Mouse (Mus musculus) cerebellum, adult 9-10 months (tissue): Measurements from ENCODE around the gene Fam126a.

ENCODE experiments used
- DNase-seq: peaks from one replicate; pipeline ENCODE4 v3.0.0; 2022

Gene Fam126a

GRCm38 (mm10) chr5:23987792-23988191, 42.7 kb downstream of the Fam126a start:
- DNase-seq = no peak

GRCm38 (mm10) chr5:23982081-23982480, 48.4 kb downstream of the Fam126a start:
- DNase-seq = no peak

- no peak for DNase-seq
These were observed 52.0 kb downstream of the Fam126a start for GRCm38 (mm10) chr5:23978516-23978915.

DNA sequence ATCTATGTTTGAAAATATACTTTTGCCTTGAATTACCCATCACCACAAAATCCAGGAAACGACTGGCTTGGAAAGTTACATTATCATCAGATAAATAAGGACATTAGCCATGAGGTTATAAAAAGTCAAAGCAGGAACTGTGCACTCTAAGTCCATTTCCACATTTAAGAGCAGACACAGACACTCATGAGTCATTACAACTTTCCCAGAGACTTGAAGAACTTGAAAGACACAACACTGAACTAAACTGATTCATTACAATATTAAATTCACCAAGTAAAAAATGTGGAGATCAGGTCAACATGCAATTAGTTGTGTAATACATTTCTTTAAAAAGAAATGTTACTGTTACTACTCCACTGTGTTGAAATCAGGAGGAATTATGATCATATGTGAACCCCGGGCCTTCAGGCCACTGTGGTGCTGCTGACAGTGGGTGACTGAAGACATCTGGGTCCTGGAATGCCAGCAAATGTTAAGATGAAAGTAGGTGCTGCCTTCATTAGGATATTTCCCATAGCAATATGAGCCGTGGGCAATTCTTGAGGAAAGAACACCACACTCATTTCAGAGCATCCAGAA, 55.4 kb downstream of the Fam126a start:
- DNase-seq = no peak

GRCm38 (mm10) chr5:23967705-23968104, 62.8 kb downstream of the Fam126a start:
- no peak for DNase-seq

- no peak for DNase-seq
These were observed 65.8 kb downstream of the Fam126a start for GRCm38 (mm10) chr5:23964599-23965165.

GRCm38 (mm10) chr5:23953047-23953446, 77.4 kb downstream of the Fam126a start:
- DNase-seq = no peak

DNA sequence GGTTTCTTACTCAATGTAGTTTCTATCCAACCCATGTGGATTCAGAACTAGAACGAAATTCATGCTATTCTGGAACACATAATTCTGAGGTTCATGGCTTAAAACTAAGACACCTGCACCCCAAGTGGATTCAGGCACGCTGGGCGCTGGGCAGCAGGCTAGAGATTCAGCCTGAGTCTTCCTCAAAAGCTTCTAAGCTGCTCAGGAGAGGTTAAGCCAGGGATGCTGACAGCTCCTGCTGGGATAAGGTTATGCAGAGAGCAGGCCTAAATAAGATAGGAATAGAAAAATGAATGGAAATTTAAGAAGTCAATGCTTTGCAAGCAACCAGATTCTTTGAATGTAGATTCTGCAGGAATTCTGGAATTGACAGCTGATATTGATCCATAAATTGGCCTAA, 82.4 kb downstream of the Fam126a start:
- no peak for DNase-seq

GRCm38 (mm10) chr5:23945056-23945455, 85.4 kb downstream of the Fam126a start:
- DNase-seq = no peak

DNA sequence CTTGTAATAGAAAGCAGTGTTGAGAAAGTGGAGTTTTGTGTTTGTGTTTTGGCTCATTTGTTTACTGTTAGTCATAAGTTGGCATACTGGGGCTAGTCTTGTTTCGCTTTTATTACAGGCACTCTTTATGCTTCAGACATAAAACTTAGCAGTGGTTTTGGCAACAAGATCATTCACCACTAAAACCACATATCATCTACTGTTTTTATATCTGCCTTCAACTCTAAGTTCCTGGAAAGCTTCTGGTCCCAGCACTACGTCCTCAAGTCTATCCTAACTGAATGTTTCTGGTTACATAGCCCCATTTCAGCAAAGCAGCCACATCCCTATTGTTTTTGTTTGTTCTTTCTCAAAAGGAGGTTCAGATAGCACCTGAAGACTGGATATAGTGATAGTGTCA, 87.0 kb downstream of the Fam126a start:
- no peak for DNase-seq

DNA sequence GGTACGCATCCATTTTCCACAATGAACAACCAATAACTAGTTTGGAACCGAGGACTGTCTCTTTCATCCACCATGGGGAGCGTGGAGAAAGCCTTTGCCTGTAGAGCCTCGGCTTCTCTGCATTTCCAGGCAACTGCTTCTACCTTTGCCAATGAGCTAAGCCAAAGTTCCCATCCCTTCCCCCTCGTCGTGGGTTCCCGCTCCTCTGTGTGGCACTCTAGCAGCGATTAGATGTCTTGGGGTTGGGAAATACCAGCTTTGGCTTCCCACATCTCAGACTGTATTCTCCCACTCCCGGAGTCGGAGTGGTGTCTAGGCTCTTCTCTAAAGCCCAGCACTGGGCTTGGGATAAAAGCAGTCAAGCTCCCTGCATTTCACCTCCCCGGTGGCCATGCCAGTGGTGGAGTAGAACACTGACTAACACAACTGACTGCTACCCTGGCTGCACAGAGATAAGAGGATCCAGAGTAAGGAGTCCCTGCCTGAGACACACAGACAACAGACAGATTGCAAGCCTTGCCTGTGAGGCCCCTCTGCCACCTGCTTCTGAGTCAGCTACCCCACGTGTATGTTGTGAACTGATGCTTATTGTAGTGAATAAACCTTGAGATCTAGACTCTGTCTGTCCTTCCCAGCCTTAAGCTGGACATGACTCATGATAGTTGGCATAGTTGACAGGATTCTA, 106.9 kb downstream of the Fam126a start:
- DNase-seq = no peak

GRCm38 (mm10) chr5:23922516-23923291, 107.8 kb downstream of the Fam126a start:
- DNase-seq = no peak

DNA sequence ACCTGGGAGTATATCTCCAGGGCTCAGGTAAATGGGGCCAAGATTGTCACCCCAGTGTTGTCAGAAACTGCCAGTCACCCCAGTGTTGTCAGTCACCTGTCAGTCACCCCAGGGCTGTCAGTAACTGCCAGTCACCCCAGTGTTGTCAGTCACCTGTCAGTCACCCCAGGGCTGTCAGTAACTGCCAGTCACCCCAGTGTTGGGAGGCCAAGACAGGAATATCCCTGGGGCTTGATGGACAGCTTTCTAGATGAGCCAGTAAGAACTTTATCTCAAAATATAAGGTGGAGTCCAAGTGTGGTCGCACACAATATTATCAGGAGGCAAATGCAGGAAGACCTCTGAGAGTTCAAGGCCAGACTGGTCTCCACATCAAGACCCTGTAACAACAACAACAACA, 109.2 kb downstream of the Fam126a start:
- no peak for DNase-seq

- no peak for DNase-seq
These were observed 110.4 kb downstream of the Fam126a start for GRCm38 (mm10) chr5:23919892-23920731.

GRCm38 (mm10) chr5:23917301-23917700, 113.2 kb downstream of the Fam126a start:
- DNase-seq = no peak

- no peak for DNase-seq
These were observed 118.9 kb downstream of the Fam126a start for GRCm38 (mm10) chr5:23911556-23911955.

DNA sequence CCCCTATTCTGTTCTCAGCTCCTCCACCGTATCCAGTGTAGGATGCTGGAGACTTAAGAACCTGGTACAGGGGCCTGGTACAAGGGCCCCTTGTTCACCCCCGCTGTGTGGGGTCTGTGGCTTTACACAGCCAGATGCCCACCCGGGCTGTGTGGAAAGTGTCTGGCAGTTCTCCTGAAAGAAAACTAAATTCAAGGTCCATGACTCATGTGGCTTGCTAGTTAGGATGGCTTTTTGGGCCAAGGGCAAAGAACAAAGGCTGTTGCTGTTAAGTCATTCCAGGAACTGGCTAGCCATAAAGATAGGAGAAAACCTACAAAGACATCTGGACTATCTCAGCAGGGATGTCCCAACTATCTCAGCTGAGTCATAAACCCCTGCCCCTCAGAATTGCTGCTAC, 121.2 kb downstream of the Fam126a start:
- no peak for DNase-seq

- no peak for DNase-seq
These were observed 121.9 kb downstream of the Fam126a start for GRCm38 (mm10) chr5:23908486-23909090.

GRCm38 (mm10) chr5:23902221-23902620, 128.3 kb downstream of the Fam126a start:
- no peak for DNase-seq

GRCm38 (mm10) chr5:23900190-23900589, 130.3 kb downstream of the Fam126a start:
- no peak for DNase-seq

- DNase-seq = peak; percentile 8
These were observed 136.4 kb downstream of the Fam126a start for GRCm38 (mm10) chr5:23893864-23894771.
